Mouse (Mus musculus) heart, adult 2 months (tissue): ENCODE results near the gene Cnot6.

Experiments used
- CTCF ChIP-seq: fragments of 200-600 bp; IDR thresholded peaks from 2 replicates; pipeline ENCODE4 v1.8.1; 2022; ENCODE audit warnings: antibody characterized with exemption, mild to moderate bottlenecking, moderate library complexity
- EP300 ChIP-seq: fragments of 200-500 bp; IDR thresholded peaks from 2 replicates; pipeline ENCODE4 v1.6.1; 2011; ENCODE audit warnings: low read depth, low read length, control low read depth; ENCODE audit not compliant: insufficient read depth
- POLR2A ChIP-seq: fragments of 200-500 bp; IDR thresholded peaks from 2 replicates; pipeline ENCODE4 v1.6.1; 2011; ENCODE audit warnings: mild to moderate bottlenecking, low read depth, low read length, control low read depth; ENCODE audit not compliant: insufficient read depth

DNA sequence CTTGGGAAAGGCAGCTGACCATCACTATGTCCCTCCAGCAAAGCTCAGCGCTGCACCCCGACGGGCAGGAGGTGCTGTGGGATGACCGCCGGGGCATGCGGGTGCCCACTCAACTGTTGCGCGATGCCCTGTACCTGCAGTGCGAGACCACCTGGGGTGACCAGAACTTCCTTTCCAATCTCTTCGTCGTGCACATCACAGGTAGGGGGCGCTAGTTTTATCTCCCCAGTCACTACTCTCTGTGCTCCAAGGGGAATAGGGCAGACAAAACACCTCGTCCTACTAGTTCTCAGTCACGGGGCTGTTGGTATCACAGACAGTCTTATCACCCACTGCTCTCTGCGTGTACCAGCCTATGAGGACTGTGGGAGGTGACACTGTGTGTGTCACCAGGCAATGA lies 86.7 kb downstream of the Cnot6 start:
- TF ChIP-seq POLR2A: no peak
- TF ChIP-seq CTCF: peak; percentile 34
- no peak for TF ChIP-seq EP300
